Mouse (Mus musculus) urinary bladder, adult 18-20 months (tissue): ENCODE measurements around the gene E130308A19Rik.
"Not testable (repeated sequence)": the region's sequence is repeated elsewhere in the genome, so short reads cannot be mapped to it uniquely, and the experiment has no call there.

Experiments
- DNase-seq, 2 experiments: peaks; one replicate each; pipeline ENCODE4 v3.0.0; 2022; ENCODE audit warnings: low spot score in 2 of 2, mixed read lengths in 2 of 2

Gene E130308A19Rik

GRCm38 (mm10) chr4:59785412-59785811, 159.4 kb downstream of the E130308A19Rik start:
- DNase-seq = no peak

- peak; percentile 32 to 72 for DNase-seq
Measured at GRCm38 (mm10) chr4:59786661-59787060, 160.7 kb downstream of the E130308A19Rik start.

- DNase-seq = no peak
Measured at GRCm38 (mm10) chr4:59787126-59787525, 161.1 kb downstream of the E130308A19Rik start.

DNA sequence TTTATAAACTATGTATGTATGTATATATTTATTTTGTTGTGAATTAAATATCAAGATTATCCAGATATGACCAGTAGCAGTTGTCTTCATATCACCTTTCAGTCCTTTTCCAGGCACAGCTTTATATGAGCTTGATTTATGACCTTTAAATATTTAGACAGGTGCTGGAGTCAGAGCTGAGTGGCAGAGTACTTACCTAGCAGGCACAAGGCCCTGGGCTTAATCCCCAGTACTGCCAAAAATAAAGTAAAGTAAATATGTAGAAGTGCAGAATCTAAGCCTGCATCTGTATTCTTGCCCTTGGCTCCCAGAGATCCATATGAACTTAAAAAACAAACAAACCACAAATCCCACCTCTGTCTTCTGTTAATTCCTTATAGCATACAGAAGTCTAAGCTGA, 163.0 kb downstream of the E130308A19Rik start:
- DNase-seq = no peak

- DNase-seq = not testable (repeated sequence)
Measured at GRCm38 (mm10) chr4:59793626-59794025, 167.6 kb downstream of the E130308A19Rik start.

- no peak for DNase-seq
Measured at GRCm38 (mm10) chr4:59794116-59794515, 168.1 kb downstream of the E130308A19Rik start.

- DNase-seq = no peak
Measured at GRCm38 (mm10) chr4:59795788-59796455, 169.9 kb downstream of the E130308A19Rik start.

GRCm38 (mm10) chr4:59800181-59800580, 174.2 kb downstream of the E130308A19Rik start:
- DNase-seq = no peak

- DNase-seq = no peak
Measured at GRCm38 (mm10) chr4:59801489-59801888, 175.5 kb downstream of the E130308A19Rik start, which contains the start of gene Inip. TSS of gene Inip (minus strand) at chr4:59801589.

DNA sequence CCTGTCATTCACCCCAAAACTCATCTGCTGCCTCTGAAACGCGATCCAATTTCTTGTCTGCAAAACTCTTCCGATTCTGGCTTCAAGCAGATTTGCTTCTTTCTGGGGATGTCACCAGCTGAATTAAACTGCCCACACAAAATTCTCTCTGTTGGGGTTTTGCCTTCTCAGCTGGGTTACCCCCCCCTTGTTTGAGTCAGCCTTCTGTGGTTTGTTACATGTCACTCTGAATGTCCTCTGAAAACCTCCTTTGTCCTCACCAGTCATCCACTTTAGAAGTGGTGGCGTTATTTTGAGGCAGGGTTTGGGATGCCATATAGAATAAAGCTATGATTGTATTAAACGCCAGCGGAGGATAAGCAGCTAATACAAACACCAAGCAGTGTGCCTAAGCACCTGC, 176.1 kb downstream of the E130308A19Rik start:
- DNase-seq = no peak

GRCm38 (mm10) chr4:59802792-59803191, 176.8 kb downstream of the E130308A19Rik start:
- DNase-seq = no peak

GRCm38 (mm10) chr4:59803358-59803757, 177.3 kb downstream of the E130308A19Rik start:
- no peak for DNase-seq

GRCm38 (mm10) chr4:59804754-59805153, 178.7 kb downstream of the E130308A19Rik start:
- DNase-seq = no peak

- DNase-seq = peak; percentile 82 to 85
Measured at GRCm38 (mm10) chr4:59805181-59805967, 179.4 kb downstream of the E130308A19Rik start, which contains the start of gene Snx30. TSS of gene Snx30 (plus strand) at chr4:59805840.

- peak; percentile 14 to 49 for DNase-seq
Measured at GRCm38 (mm10) chr4:59805968-59806878, 180.2 kb downstream of the E130308A19Rik start.

DNA sequence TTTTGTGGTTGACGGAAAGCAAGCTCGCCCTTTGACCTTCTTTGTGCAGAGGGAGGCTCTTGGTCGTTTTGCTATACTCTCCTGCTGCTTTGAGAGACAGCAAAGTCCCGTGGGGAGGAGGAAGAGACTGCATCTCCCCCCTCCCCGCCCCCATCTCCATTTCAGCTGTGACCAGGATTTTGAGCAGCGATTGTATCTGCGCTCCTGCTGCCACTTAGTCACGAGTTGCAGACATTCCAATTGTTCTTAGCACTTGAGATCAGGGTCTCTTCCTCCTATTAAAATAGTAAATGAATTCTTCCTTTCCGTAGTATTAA, 180.8 kb downstream of the E130308A19Rik start:
- no peak for DNase-seq

- no peak for DNase-seq
Measured at GRCm38 (mm10) chr4:59807521-59807920, 181.5 kb downstream of the E130308A19Rik start.

DNA sequence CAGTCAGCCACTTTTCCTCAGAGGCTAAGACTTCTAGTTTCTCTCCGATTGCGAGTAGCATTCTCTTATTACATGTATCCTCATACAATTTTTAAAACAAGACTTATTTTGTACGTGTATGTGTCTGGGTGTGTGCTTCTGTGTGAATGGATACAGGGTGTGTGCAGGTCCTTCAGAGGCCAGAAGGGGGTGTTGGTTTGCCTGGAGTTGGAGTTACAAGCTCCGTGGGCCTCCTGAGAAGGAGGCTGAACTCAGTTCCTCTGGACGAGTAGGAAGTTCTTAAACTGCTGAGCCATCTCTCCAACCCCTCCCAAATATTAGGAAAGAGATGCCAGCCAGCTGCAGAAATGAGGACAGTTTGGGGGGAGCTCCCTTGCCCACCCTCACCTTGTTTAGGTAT, 182.4 kb downstream of the E130308A19Rik start:
- DNase-seq = no peak
